ENCODE assay signal across 10 mouse cellular contexts in the genomic region with DNA sequence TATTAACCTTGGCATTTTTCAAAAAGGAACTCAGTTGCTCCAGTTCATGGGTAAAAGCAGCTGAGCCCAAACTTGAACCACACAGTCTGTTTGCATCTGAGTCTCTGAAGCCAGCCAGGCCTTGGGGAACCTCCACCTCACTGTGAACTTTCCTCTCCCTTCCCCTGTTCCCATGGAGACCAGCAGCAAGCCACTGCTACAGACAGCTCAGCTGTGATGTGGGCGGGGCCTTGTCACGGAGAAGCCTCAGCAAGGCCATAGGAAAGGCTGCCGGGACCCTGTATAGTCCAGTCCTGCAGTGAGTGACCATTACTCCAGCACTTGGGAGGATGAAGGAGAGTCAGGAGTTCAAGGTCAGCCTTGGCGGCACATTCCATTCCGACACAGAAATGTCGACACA. TPM values are rescaled to one million over a fixed set of nuclear protein-coding genes. Genes with fewer than 3 reads are reported as not detected.
DNase-seq lines count a peak whose midpoint lies in the region; ATAC-seq lines count a peak whose summit lies in the region.
"Had no signal": no experiment of that assay in that cellular context is flagged by ENCODE, and none has a peak within 500 bp of the region (broad histone marks: within the 10 kb centered on the region; RNA-seq: fewer than 3 reads in every experiment).

No protein-coding gene starts in this region.

- H3K4me2 ChIP-seq in hindbrain, embryonic 12.5 days (replicated peaks): no peak overlapping the region
- H3K4me2 ChIP-seq in limb, embryonic 11.5 days (ENCODE audit: low read depth, severe bottlenecking): no peak overlapping the region
- peak overlapping the region; percentile 7; the same call in 1 of the 2 replicates for H3K4me2 ChIP-seq in midbrain, embryonic 16.5 days (ENCODE audit: low read length)

- H3K4me1 ChIP-seq in hindbrain, embryonic 12.5 days: peaks cover 22% of the 10 kb centered on the region
- no peaks in the 10 kb centered on the region for H3K4me1 ChIP-seq in limb, embryonic 11.5 days (ENCODE audit: control insufficient read depth, insufficient read depth, low read length)
- peaks cover 20% of the 10 kb centered on the region for H3K4me1 ChIP-seq in midbrain, embryonic 16.5 days (ENCODE audit: control insufficient read depth, insufficient read depth, low read length)

- H3K4me3 ChIP-seq in hindbrain, embryonic 12.5 days: no peak overlapping the region
- no peak overlapping the region for H3K4me3 ChIP-seq in limb, embryonic 11.5 days (ENCODE audit: low read depth, low read length)
- no peak overlapping the region for H3K4me3 ChIP-seq in midbrain, embryonic 16.5 days (ENCODE audit: low read depth, low read length)
- H3K4me3 ChIP-seq: left cerebral cortex, adult 2 months had no signal

- no peaks in the 10 kb centered on the region for H3K36me3 ChIP-seq in hindbrain, embryonic 12.5 days
- no peaks in the 10 kb centered on the region for H3K36me3 ChIP-seq in limb, embryonic 11.5 days (ENCODE audit: control insufficient read depth, insufficient read depth, low read length)
- H3K36me3 ChIP-seq in midbrain, embryonic 16.5 days (ENCODE audit: control insufficient read depth, insufficient read depth, low read length): no peaks in the 10 kb centered on the region

- peak; percentile 93 for DNase-seq in heart, adult 11 months
- DNase-seq in heart, postnatal 36 days: no peak
- peak; percentile 89 for DNase-seq in embryo, embryonic 10 days (ENCODE audit: low spot score)
- peak; percentile 56 for DNase-seq in limb, embryonic 11.5 days (ENCODE audit: low spot score)
- no peak for DNase-seq in layer of hippocampus, adult 9-11 months
- no peak for DNase-seq in cerebellum, adult 18-20 months

- no peak overlapping the region for H3K27ac ChIP-seq in hindbrain, embryonic 12.5 days
- H3K27ac ChIP-seq in limb, embryonic 11.5 days (replicated peaks; ENCODE audit: low read depth, low read length): no peak overlapping the region
- H3K27ac ChIP-seq in midbrain, embryonic 16.5 days (ENCODE audit: low read length): peak overlapping the region; percentile 55
- H3K27ac ChIP-seq: left cerebral cortex, adult 2 months had no signal

- no peaks in the 10 kb centered on the region for H3K27me3 ChIP-seq in hindbrain, embryonic 12.5 days
- no peaks in the 10 kb centered on the region for H3K27me3 ChIP-seq in limb, embryonic 11.5 days (ENCODE audit: control insufficient read depth, insufficient read depth, low read length)
- no peaks in the 10 kb centered on the region for H3K27me3 ChIP-seq in midbrain, embryonic 16.5 days (ENCODE audit: control insufficient read depth, insufficient read depth, low read depth, low read length)

- no peak overlapping the region for H3K9ac ChIP-seq in hindbrain, embryonic 12.5 days
- H3K9ac ChIP-seq in limb, embryonic 11.5 days (ENCODE audit: low read length): no peak overlapping the region
- no peak overlapping the region for H3K9ac ChIP-seq in midbrain, embryonic 16.5 days (ENCODE audit: low read depth, low read length)

- intact Hi-C loops in heart, postnatal 36 days (cut with DNase I): no loop called here

- H3K9me3 ChIP-seq in hindbrain, embryonic 12.5 days (replicated peaks): no peaks in the 10 kb centered on the region
- H3K9me3 ChIP-seq in limb, embryonic 11.5 days (ENCODE audit: control insufficient read depth, low read length): no peaks in the 10 kb centered on the region
- H3K9me3 ChIP-seq in midbrain, embryonic 16.5 days (replicated peaks; ENCODE audit: control insufficient read depth, low read length, poor library complexity, severe bottlenecking): no peaks in the 10 kb centered on the region

- peak; percentile 84 for ATAC-seq in hindbrain, embryonic 12.5 days (ENCODE audit: low FRiP score)
- no peak for ATAC-seq in limb, embryonic 11.5 days (ENCODE audit: insufficient number of reproducible peaks, low FRiP score, low TSS enrichment, low read depth)
- peak; percentile 79 for ATAC-seq in midbrain, embryonic 16.5 days

- 35% methylated on average over 6 of the region's 6 CpGs for WGBS in hindbrain, embryonic 12.5 days
- 58% methylated on average over 6 of the region's 6 CpGs for WGBS in limb, embryonic 11.5 days
- WGBS in midbrain, embryonic 16.5 days: 28% methylated on average over 6 of the region's 6 CpGs

RNA-seq across cellular contexts. Expression of gene Atp9a, which starts 16.2 kb away (rescaled TPM):
- 10 to 100 TPM; 46.1 to 54.3 TPM for total RNA-seq in heart, postnatal 36 days (2021)
- polyA plus RNA-seq in hindbrain, embryonic 12.5 days (2016; fragmentation: Nextera tagmentation; extraction: Ambion mirVana): 50.8 and 54.2 TPM in 2 replicates
- polyA plus RNA-seq in limb, embryonic 11.5 days (2014; fragmentation: Nextera tagmentation; extraction: Ambion mirVana): 7.0 and 7.5 TPM in 2 replicates
- polyA plus RNA-seq in midbrain, embryonic 16.5 days (2015; fragmentation: Nextera tagmentation; extraction: Ambion mirVana): 88.4 and 97.1 TPM in 2 replicates

RNA-seq across cellular contexts. Expression of gene Sall4, which starts 41.7 kb away (rescaled TPM):
- 1 to 10 TPM; 2.4 to 3.4 TPM for total RNA-seq in heart, postnatal 36 days (2021)
- polyA plus RNA-seq in hindbrain, embryonic 12.5 days (2016; fragmentation: Nextera tagmentation; extraction: Ambion mirVana): 2.3 and 3.2 TPM in 2 replicates
- polyA plus RNA-seq in limb, embryonic 11.5 days (2014; fragmentation: Nextera tagmentation; extraction: Ambion mirVana): 12.5 and 16.8 TPM in 2 replicates
- polyA plus RNA-seq in midbrain, embryonic 16.5 days (2015; fragmentation: Nextera tagmentation; extraction: Ambion mirVana): 0.84 and 1.9 TPM in 2 replicates
- polyA plus RNA-seq: C2C12 had no signal

Comparison
In these comparisons a context has a peak if more than half of its experiments do, and no peak if none do; other contexts are left out.
1. DNase-seq: peak in heart, adult 11 months (single experiment), embryo, embryonic 10 days (single experiment) and limb, embryonic 11.5 days (single experiment); none in heart, postnatal 36 days (0 of 2), layer of hippocampus, adult 9-11 months (single experiment) and cerebellum, adult 18-20 months (0 of 2).